Mouse (Mus musculus): ENCODE measurements around the gene Tceal7. TPM values are rescaled to one million over a fixed set of nuclear protein-coding genes. Genes with fewer than 3 reads are reported as not detected.
A peak's percentile ranks its signal among the peaks of the same experiment; 100 is the strongest.
"Not testable (repeated sequence)": the region's sequence is repeated elsewhere in the genome, so short reads cannot be mapped to it uniquely, and the experiment has no call there.

The Tceal7 gene
- polyA plus RNA-seq (2012; rRNA removed): not detected in 2 replicates

DNA sequence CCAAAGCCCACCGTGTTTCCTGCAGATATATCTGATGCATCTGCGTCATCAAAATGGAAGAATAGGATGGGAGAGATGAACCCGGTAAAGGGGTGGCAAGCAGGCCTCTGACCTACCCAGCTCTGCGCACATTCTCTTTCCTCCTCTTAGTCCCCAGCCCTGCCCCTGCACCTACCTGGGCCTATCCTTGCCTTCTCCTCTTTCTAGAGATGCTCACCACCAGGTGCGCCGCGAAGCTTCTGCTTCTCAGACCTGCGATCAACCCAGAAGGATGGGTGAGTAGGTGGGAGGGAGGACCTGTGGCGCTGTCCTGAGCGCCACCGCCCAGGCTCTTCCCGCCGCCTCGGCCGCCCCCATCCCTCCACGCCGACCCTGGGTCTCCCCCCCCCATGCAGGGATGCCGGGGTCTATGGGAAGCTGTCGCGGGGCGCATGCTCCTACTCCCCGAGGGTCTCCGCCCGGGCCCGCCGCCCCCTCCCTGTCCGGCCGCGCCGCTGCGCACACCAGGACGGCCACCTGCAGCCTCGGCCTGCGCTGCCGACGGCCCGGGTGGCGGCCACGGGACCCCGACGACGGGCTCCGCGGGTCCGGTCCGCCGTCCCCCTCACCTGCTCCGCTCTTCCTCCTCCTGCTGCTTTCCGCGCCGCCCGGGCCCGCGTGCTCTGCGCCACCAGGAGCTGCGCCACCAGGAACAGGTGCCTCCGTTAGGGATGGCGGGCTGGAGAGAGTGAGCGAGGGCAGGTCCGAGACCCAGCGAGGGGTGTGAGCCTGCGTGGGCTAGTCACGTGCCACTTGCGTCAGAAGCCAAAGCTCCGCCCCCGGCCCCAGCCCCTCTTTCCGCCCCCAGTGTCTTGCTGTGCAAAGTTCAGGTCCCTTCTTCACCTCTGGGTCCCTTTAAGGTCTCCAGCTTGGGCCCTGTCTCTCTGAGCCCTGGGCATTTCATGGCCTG, at the start of gene Tceal7, which contains the start of gene Bex1:
Gene Tceal7, plus strand, starts transcription at position 51 of the 949 bp plus-strand sequence.
Gene Bex1, minus strand, starts transcription at position 785 of the 949 bp plus-strand sequence.
- not testable (repeated sequence) for H3K4me3 ChIP-seq (replicated peaks; ENCODE audit: extremely low read depth, low read depth, low read length); H3K4me1 ChIP-seq (ENCODE audit: control insufficient read depth, insufficient read depth, low read length); DNase-seq
- 42% methylated on average over 24 of the region's 67 CpGs for WGBS

GRCm38 (mm10) chrX:136170625-136171024, 44.0 kb upstream of the Tceal7 start:
- Histone ChIP-seq H3K4me1 (ENCODE audit: control insufficient read depth, insufficient read depth, low read length) (no peaks in the 10 kb centered on the region), H3K4me3 (replicated peaks; ENCODE audit: extremely low read depth, low read depth, low read length) (no peak overlapping the region)
- no peak for DNase-seq
- TF ChIP-seq POLR2A (IDR thresholded peaks at IDR 0.05; ENCODE audit: borderline replicate concordance, extremely low read depth, low read depth, low read length) (no peak), CTCF (IDR thresholded peaks at IDR 0.05; ENCODE audit: insufficient read depth, low read length) (no peak)
- WGBS: 56% methylated on average over 10 of the region's 10 CpGs

DNA sequence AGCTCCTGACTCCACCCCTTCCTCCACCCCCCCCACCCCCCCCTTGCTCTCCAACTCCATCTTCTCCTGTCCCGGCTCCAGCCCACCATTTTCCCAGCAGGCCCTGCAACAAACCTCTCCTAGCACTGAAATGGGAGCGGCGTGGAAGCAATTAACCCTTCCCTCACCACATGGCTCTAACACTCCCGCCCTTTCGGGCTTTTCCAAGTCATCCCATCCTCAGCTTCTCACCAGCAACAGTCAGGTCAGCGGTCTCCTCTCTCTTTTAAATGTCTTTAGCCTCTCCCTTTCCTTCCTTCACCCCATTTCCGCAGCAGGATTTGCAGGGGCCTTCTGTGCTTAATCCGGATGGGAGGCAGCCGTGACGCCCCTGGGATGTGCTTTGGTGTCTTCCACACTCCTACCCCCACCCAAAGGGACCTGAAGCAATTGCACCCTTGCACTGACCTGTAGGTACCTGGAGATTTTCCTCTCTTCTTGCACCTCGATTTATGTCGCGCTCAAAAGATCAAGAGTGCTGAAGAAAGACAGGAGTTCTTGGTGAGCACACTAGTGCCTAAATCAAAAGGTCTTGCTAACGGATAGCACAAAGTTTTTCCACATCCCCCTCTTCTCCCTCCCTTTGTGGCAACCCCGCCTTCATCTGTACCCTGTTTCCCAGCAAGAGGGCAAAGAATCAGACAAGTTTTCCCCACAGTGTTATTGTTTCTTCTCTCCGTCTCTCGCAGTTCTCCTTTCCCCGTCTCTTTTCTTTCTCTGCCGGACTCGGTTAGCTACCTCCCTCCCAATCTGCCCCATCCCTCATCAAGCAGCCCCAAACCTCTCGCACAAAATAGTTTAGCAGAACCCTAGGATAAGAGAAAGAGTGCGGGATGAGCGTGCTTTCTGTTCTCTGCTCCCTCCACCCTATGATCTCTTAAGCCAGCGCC, 43.1 kb upstream of the Tceal7 start:
- 32% methylated on average over 24 of the region's 24 CpGs for WGBS
- H3K4me1 ChIP-seq (ENCODE audit: control insufficient read depth, insufficient read depth, low read length): no peaks in the 10 kb centered on the region
- TF ChIP-seq CTCF (IDR thresholded peaks at IDR 0.05; ENCODE audit: insufficient read depth, low read length): no peak
- no peak for TF ChIP-seq POLR2A (IDR thresholded peaks at IDR 0.05; ENCODE audit: borderline replicate concordance, extremely low read depth, low read depth, low read length)
- DNase-seq: peak; percentile 30
- H3K4me3 ChIP-seq (replicated peaks; ENCODE audit: extremely low read depth, low read depth, low read length): peak overlapping the region; percentile 92

- TF ChIP-seq CTCF (IDR thresholded peaks at IDR 0.05; ENCODE audit: insufficient read depth, low read length): no peak
- peak; percentile 87; the same call in 1 of the 2 replicates for TF ChIP-seq POLR2A (IDR thresholded peaks at IDR 0.05; ENCODE audit: borderline replicate concordance, extremely low read depth, low read depth, low read length)
- Histone ChIP-seq H3K4me1 (ENCODE audit: control insufficient read depth, insufficient read depth, low read length) (no peaks in the 10 kb centered on the region), H3K4me3 (replicated peaks; ENCODE audit: extremely low read depth, low read depth, low read length) (peak within 1 kb of the TSS; percentile 92)
- DNase-seq: peak; percentile 63
- WGBS: 25% methylated on average over 10 of the region's 10 CpGs
Observed at GRCm38 (mm10) chrX:136172118-136172551, 42.4 kb upstream of the Tceal7 start, which contains the start of gene Tceal8. Gene Tceal8 (minus strand): TSS chrX:136172342.

DNA sequence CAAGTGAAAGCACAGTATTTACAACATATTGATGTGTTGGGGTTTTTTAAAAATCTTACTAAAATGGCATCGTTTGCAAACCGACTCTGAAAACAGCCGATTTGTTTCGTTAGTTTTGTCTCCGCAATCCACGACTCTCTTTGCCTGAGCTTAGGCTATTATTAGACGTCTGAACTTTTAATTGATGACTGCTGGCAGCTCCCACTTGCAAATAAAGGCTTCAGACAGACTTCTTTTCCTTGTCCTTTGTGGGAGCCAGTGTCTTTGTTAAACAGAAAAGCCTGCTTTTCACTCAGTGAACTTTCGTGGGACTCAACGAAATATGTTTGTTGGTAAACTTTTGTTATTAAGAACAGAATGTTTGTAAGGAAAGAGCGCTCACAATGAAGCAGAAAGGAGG, 41.8 kb upstream of the Tceal7 start:
- WGBS: 39% methylated on average over 10 of the region's 10 CpGs
- TF ChIP-seq CTCF (IDR thresholded peaks at IDR 0.05; ENCODE audit: insufficient read depth, low read length): no peak
- no peak for TF ChIP-seq POLR2A (IDR thresholded peaks at IDR 0.05; ENCODE audit: borderline replicate concordance, extremely low read depth, low read depth, low read length)
- Histone ChIP-seq H3K4me3 (replicated peaks; ENCODE audit: extremely low read depth, low read depth, low read length) (peak overlapping the region; percentile 42), H3K4me1 (ENCODE audit: control insufficient read depth, insufficient read depth, low read length) (no peaks in the 10 kb centered on the region)
- DNase-seq: peak; percentile 2

DNA sequence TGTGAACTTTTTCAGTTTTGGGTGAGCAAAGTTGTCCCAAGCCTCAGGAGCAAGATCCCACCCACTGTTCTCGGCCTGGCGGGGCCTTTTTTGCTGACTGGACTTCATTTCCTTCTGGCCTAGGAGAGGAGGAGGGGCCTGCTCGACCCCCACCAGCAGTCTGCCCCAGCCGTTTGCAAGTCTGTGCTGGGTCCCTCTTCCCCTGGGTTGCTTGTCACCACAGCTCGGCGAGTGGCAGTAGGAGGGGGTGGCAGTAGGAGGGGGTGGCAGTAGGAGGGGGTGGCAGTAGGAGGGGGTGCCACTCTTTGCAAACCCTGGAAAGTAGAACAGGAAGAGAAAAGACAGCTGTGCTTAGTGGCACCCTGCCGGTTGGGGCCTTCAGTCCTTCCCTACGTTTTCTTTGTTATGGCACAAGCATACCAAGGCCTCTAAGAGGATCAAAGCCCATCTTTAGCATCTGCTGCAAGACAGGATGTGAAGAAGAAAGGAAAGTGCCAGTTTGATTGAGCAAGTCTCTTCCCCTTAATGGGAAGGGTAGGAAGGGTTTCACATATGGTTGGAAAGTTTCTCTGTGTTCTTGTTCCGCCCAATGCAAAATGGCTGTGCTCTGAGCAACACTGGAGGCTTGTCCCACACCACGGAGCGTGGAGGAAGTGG, 33.6 kb upstream of the Tceal7 start:
- TF ChIP-seq POLR2A (IDR thresholded peaks at IDR 0.05; ENCODE audit: borderline replicate concordance, extremely low read depth, low read depth, low read length): no peak
- TF ChIP-seq CTCF (IDR thresholded peaks at IDR 0.05; ENCODE audit: insufficient read depth, low read length): no peak
- Histone ChIP-seq H3K4me3 (replicated peaks; ENCODE audit: extremely low read depth, low read depth, low read length) (no peak overlapping the region), H3K4me1 (ENCODE audit: control insufficient read depth, insufficient read depth, low read length) (no peaks in the 10 kb centered on the region)
- WGBS: 34% methylated on average over 11 of the region's 11 CpGs
- no peak for DNase-seq

DNA sequence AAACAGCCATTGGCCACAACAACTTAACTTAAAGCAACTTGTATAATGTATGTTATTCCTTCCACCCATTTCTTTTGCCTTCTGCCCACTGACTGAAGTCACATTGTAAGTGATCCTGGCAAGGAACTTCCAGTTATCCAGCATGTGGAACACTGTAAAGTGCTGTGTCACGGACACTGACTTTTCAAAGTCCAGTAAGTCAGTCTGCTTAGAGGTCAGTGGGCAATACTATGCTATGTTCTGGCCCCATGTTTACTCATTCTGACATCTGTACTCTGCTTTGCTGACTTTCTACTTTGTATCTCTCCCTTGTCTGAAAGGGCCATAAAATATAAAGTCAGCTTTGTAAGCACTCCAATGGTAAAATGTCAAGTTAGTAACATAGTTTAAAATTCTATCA, 31.5 kb upstream of the Tceal7 start:
- H3K4me3 ChIP-seq (replicated peaks; ENCODE audit: extremely low read depth, low read depth, low read length): no peak overlapping the region
- no peak for DNase-seq
- 74% methylated on average over 1 of the region's 1 CpGs for WGBS
- no peak for TF ChIP-seq POLR2A (IDR thresholded peaks at IDR 0.05; ENCODE audit: borderline replicate concordance, extremely low read depth, low read depth, low read length)
- no peak for TF ChIP-seq CTCF (IDR thresholded peaks at IDR 0.05; ENCODE audit: insufficient read depth, low read length)
- no peaks in the 10 kb centered on the region for H3K4me1 ChIP-seq (ENCODE audit: control insufficient read depth, insufficient read depth, low read length)

DNA sequence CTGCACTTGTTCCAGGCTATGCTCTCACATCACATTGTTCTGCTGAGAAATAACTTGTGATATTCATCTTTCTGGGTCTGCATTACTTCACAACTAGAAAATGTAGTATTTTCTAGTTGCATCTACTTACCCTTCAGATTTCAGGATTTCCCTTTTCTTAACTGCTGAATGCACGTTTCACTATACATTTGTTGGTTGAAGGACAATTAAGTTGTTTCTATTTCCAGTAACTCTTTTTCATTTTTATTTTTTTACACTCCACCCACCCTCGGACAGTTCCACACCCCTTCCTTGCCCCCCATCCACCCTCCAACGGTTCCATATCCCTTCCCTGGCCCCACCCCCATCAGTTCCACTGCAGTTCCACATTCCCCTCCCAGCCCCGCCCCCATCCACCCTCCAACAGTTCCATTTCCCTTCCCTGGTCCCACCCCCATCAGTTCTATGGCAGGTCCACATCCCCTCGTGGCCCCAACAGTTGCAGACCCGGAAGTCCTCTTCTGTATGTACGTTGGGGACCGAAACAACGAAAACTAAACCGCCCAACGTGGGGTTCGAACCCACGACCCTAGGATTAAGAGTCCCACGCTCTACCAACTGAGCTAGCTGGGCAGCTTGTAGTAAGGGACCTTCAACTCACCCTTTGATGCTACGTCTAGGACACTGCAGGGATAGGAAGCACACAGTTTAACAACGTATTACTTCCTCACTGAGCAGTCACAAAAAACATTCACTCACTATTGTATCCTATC, 19.2 kb upstream of the Tceal7 start:
- Histone ChIP-seq H3K4me1 (ENCODE audit: control insufficient read depth, insufficient read depth, low read length) (no peaks in the 10 kb centered on the region), H3K4me3 (replicated peaks; ENCODE audit: extremely low read depth, low read depth, low read length) (no peak overlapping the region)
- WGBS: 73% methylated on average over 16 of the region's 16 CpGs
- TF ChIP-seq POLR2A (IDR thresholded peaks at IDR 0.05; ENCODE audit: borderline replicate concordance, extremely low read depth, low read depth, low read length): no peak
- no peak for TF ChIP-seq CTCF (IDR thresholded peaks at IDR 0.05; ENCODE audit: insufficient read depth, low read length)
- DNase-seq: no peak

Data from lung, adult 2 months (tissue).